Mouse (Mus musculus) forebrain, embryonic 15.5 days (tissue): ENCODE measurements at regions not wholly inside any gene's neighbourhood (a gene's known extent, or its start where the extent isn't known, plus 50 kb on each side); places are given as distances from the start of the nearest gene placed in this dataset.
A peak's percentile ranks its signal among the peaks of the same experiment; 100 is the strongest.

ENCODE experiments used
- ATAC-seq: fragments of 200-750 bp; cut with Nextera tagmentation; replicated peaks from 2 replicates; pipeline ENCODE4 v1.8.0; 2017; ENCODE audit warnings: mild to moderate bottlenecking, moderate TSS enrichment, moderate library complexity
- H3K27ac ChIP-seq: fragments of 300-500 bp; sonication (generic); replicated peaks from 2 replicates; pipeline ENCODE4 v1.5.1; 2015; ENCODE audit warnings: mild to moderate bottlenecking, inconsistent platforms
- H3K27me3 ChIP-seq: fragments of 300-500 bp; sonication (generic); 2 replicates; pipeline ENCODE4 v1.6.1; 2015; ENCODE audit warnings: inconsistent platforms
- H3K36me3 ChIP-seq: fragments of 300-500 bp; sonication (generic); 2 replicates; pipeline ENCODE4 v1.6.1; 2015; ENCODE audit warnings: mild to moderate bottlenecking, inconsistent platforms
- H3K4me1 ChIP-seq: fragments of 300-500 bp; sonication (generic); 2 replicates; pipeline ENCODE4 v1.6.1; 2015; ENCODE audit warnings: inconsistent platforms
- H3K4me2 ChIP-seq: fragments of 300-500 bp; sonication (generic); replicated peaks from 2 replicates; pipeline ENCODE4 v1.6.1; 2015; ENCODE audit warnings: mild to moderate bottlenecking, inconsistent platforms
- H3K4me3 ChIP-seq: fragments of 300-500 bp; sonication (generic); 2 replicates; pipeline ENCODE4 v1.5.1; 2015; ENCODE audit warnings: mild to moderate bottlenecking, inconsistent platforms
- H3K9ac ChIP-seq: fragments of 300-500 bp; sonication (generic); replicated peaks from 2 replicates; pipeline ENCODE4 v1.6.1; 2015; ENCODE audit warnings: mild to moderate bottlenecking, inconsistent platforms
- H3K9me3 ChIP-seq: fragments of 300-500 bp; sonication (generic); 2 replicates; pipeline ENCODE4 v1.6.1; 2016; ENCODE audit warnings: inconsistent platforms
- WGBS: fragments of 180-500 bp; shearing (Covaris S2); methylation state at CpG from one replicate; pipeline ENCODE4 v1.1.7; 2015; ENCODE audit warnings: mixed read lengths; 5-methylcytosine and 5-hydroxymethylcytosine counted together

DNA sequence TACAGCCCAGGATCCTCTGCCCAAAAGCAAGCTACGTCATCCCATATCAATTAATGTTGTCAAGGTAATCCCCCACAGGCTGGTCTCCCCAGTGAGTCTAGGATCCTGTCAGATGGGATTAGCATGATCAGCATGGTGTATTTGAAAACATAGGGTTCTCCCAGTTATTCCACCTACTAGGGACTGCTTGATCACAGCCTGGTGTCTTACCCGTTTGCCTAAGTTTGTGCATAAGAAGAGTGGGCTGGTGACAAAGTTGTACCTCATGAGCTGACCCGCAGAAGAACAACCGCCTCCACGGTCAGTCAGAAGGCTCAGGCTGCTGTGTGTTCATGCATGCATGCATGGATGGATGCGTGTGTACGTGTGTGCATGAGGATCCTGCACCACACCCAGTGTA is 108.9 kb upstream of the Tbx3 start:
- ATAC-seq, result no peak
- 88% methylated on average over 7 of the region's 7 CpGs for WGBS

DNA sequence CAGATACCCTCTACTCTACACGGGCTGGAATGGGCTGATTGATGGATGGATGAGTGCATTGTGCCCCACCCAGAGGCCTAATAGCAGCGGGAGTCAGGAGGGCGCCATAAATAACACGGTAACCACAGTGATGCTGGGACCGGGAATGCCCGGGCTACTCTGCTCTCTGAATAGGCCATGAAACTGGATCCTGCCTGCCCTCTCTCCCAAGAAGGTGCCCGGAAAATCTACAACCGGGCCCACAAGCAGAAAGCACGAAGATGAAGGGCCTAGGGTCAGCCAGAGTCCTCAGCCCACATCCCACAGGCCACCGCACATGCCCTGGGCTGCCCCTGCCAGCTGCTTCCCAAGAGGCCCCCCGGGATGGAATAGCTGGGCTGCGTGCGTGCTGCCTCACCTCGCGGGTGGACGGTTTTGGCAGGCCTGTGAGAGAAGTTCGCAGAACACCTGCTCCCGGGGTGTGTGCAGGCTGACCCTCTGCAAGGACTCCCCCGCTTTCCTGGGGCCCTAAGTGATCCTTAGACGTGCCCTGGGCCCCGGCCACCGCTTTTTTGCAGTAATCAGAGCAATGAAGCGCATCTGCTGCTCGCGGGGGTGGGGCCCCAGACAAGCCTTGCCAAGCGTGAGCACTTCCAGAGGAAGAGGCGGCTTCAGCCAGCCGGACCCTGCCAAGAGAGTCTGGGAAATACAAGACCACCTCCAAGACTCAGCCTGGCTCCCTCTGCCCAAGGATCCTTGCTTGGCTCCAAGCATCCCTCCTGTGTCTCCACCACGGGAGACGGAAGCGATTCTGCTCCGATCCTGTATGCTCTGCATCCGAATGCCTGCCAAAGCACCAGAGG is 106.7 kb upstream of the Tbx3 start:
- no peak for ATAC-seq

More for the DNA sequence above, 108.9 kb upstream of the Tbx3 start:
- Histone ChIP-seq H3K36me3 (no peaks in the 10 kb centered on the region), H3K9ac (no peak overlapping the region), H3K4me2 (no peak overlapping the region), H3K9me3 (no peaks in the 10 kb centered on the region), H3K4me1 (peaks cover 9% of the 10 kb centered on the region), H3K27me3 (no peaks in the 10 kb centered on the region), H3K27ac (no peak overlapping the region), H3K4me3 (no peak overlapping the region)

DNA sequence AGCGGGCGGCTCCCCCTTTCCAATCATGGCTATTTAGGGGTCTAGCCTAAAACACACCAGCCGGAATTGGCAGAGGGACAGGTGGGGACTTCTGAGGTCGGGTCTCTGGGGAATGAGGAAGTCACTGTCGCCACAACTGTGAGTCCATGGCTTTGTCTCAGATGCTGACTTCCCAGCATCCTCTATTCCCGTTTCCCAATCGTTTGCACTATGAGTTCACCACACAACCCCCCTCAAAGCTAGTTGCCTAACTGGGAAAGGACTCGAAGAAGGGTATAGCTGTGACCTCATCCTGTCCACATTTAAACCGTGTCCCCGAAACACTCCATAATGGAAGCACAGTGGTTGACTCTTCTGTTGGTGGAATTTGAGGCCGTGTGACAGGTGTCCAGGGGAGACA is 102.8 kb upstream of the Tbx3 start:
- Histone ChIP-seq H3K4me1 (peaks cover 9% of the 10 kb centered on the region), H3K9ac (no peak overlapping the region), H3K27me3 (no peaks in the 10 kb centered on the region), H3K4me3 (no peak overlapping the region), H3K36me3 (no peaks in the 10 kb centered on the region), H3K27ac (no peak overlapping the region), H3K9me3 (no peaks in the 10 kb centered on the region), H3K4me2 (no peak overlapping the region)
- no peak for ATAC-seq
- 83% methylated on average over 11 of the region's 11 CpGs for WGBS

More for the DNA sequence above, 106.7 kb upstream of the Tbx3 start:
- Histone ChIP-seq H3K4me3 (no peak overlapping the region), H3K9ac (no peak overlapping the region), H3K27ac (no peak overlapping the region), H3K4me2 (peak overlapping the region; percentile 25), H3K4me1 (peaks cover 9% of the 10 kb centered on the region), H3K36me3 (no peaks in the 10 kb centered on the region), H3K27me3 (no peaks in the 10 kb centered on the region), H3K9me3 (no peaks in the 10 kb centered on the region)
- 21% methylated on average over 33 of the region's 33 CpGs for WGBS

DNA sequence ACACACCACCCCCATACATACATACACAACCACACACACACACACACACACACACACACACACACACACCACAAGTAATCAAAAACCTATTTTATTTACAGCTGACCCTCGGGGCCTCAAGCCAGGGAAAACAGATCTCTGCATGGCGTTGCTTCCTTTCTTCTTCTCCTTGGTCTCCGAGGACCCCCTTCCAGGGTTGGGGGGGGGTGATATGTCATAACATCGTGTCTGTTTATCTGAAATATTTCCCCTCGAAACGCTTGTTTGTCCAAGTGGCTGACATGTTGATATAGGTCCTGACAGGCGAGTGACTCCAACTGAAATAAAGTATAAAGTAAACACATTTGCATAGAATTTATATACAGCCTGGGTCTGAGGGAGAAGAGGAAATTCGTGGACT is 100.4 kb upstream of the Tbx3 start:
- H3K4me2 ChIP-seq, result no peak overlapping the region
- H3K4me1 ChIP-seq, result no peaks in the 10 kb centered on the region
- no peaks in the 10 kb centered on the region for H3K36me3 ChIP-seq
- WGBS, result 70% methylated on average over 8 of the region's 8 CpGs
- H3K4me3 ChIP-seq, result no peak overlapping the region
- no peaks in the 10 kb centered on the region for H3K27me3 ChIP-seq
- no peak overlapping the region for H3K27ac ChIP-seq
- no peaks in the 10 kb centered on the region for H3K9me3 ChIP-seq
- ATAC-seq, result no peak
- no peak overlapping the region for H3K9ac ChIP-seq

DNA sequence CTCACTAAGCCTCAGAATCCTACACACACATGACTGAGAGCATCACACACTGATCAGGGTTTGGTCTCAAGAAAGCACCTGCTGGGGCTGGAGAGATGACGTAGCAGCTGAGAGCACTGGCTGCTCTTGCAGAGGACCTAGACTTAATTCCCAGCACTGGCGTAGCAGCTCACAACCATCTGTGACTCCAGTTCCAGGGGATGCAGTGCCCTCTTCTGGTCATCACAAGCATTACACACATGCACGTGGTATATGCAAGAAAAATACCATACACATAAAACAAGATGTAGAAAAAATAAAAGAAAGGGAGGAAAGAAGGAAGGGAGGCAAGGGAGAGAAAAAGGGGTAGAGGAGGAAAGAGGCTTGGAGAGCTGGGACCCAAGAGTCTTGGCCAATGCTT is 98.8 kb upstream of the Tbx3 start:
- no peak overlapping the region for H3K4me3 ChIP-seq
- no peak for ATAC-seq
- no peaks in the 10 kb centered on the region for H3K36me3 ChIP-seq
- no peaks in the 10 kb centered on the region for H3K4me1 ChIP-seq
- H3K27me3 ChIP-seq, result no peaks in the 10 kb centered on the region
- WGBS, result 89% methylated on average over 3 of the region's 3 CpGs
- no peak overlapping the region for H3K27ac ChIP-seq
- H3K9ac ChIP-seq, result no peak overlapping the region
- no peak overlapping the region for H3K4me2 ChIP-seq
- no peaks in the 10 kb centered on the region for H3K9me3 ChIP-seq

DNA sequence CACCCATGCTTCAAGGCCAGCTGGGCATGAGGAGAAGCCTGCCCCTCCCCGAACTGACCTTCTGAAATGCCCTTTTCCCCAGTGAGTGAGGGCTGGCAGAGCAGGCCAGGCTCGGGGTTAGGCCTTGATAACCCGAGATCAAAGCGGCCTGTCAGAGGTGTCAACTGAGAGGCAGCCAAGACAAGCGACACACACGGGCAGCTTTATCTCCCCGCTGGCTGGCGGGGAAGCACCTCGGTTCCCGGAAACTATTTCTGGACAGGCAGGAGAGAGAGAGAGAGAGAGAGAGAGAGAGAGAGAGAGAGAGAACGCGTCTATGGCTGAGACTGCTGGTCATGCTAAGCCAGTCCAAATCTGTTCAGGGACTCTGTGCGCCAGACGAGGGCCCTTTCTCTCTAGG is 95.3 kb upstream of the Tbx3 start:
- ATAC-seq, result no peak
- Histone ChIP-seq H3K27ac (no peak overlapping the region), H3K9me3 (no peaks in the 10 kb centered on the region), H3K4me1 (no peaks in the 10 kb centered on the region), H3K36me3 (no peaks in the 10 kb centered on the region), H3K9ac (no peak overlapping the region), H3K27me3 (no peaks in the 10 kb centered on the region), H3K4me2 (no peak overlapping the region), H3K4me3 (no peak overlapping the region)
- 85% methylated on average over 14 of the region's 14 CpGs for WGBS

DNA sequence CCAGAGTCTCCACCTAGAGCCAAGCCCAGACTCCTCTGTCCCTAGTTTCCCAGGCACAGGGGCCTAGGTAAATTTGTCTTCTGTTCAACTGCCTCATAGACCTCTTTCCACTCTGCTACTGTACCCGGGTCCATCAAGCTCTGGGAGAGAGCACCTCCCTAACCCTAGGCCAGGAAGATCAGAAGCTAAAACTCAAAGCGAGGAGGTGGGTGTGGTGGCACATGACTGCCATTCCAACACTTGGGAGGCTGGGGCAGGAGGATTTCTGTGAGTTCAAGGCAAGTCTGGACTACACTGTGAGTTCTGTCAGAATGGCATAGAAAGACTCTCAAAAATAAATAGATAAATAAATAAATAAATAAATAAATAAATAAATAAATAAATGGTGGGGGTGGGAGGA is 91.2 kb upstream of the Tbx3 start:
- Histone ChIP-seq H3K4me1 (no peaks in the 10 kb centered on the region), H3K27ac (no peak overlapping the region), H3K27me3 (no peaks in the 10 kb centered on the region), H3K36me3 (no peaks in the 10 kb centered on the region), H3K4me3 (no peak overlapping the region), H3K9me3 (no peaks in the 10 kb centered on the region), H3K9ac (no peak overlapping the region), H3K4me2 (no peak overlapping the region)
- WGBS, result 93% methylated on average over 2 of the region's 2 CpGs
- ATAC-seq, result no peak

DNA sequence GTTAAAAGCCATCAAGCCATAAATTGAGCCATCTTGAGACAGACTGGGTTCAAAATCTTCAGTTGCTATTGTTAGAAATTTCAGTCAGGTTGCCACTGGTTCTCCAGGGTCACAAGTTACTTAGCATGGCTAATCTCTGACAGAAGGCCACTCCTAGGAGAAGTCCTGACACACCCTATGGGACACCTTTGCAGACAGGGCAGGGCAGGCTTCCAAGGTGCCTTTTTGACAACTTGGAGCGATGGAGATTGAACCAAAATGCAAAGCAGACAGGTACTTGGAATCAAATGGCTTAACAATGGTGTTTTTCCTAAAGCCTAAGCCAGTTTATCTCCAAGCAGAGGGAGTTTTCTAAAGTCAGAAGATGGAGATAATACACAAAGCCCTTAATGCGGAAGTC is 90.7 kb upstream of the Tbx3 start:
- no peak for ATAC-seq
- Histone ChIP-seq H3K27me3 (no peaks in the 10 kb centered on the region), H3K9me3 (no peaks in the 10 kb centered on the region), H3K4me1 (no peaks in the 10 kb centered on the region), H3K4me3 (no peak overlapping the region), H3K4me2 (no peak overlapping the region), H3K36me3 (no peaks in the 10 kb centered on the region), H3K27ac (no peak overlapping the region), H3K9ac (no peak overlapping the region)
- WGBS, result 86% methylated on average over 2 of the region's 2 CpGs

DNA sequence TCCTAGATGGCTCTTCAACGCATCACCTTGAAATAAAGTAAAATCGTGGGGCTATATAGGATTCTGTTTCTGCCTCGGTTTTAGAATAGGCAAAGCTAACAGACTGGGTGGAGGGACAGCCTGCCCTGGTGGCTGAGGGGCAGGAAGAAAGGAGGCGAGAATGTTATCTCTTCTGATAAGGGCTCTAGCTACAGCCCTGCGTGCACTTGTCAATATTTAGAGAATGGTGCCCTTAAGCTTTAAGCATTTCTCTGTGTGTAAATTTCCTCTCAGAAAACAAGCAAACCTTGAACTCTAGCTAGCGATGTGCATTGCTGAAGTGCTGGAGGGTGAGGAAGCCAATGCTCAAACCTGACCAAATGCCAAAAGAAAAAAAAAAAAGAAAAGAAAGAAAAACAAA is 90.1 kb upstream of the Tbx3 start:
- Histone ChIP-seq H3K4me3 (no peak overlapping the region), H3K4me2 (no peak overlapping the region), H3K27me3 (no peaks in the 10 kb centered on the region), H3K9ac (no peak overlapping the region), H3K4me1 (no peaks in the 10 kb centered on the region), H3K9me3 (no peaks in the 10 kb centered on the region), H3K27ac (no peak overlapping the region), H3K36me3 (no peaks in the 10 kb centered on the region)
- ATAC-seq, result no peak
- WGBS, result 87% methylated on average over 6 of the region's 6 CpGs

DNA sequence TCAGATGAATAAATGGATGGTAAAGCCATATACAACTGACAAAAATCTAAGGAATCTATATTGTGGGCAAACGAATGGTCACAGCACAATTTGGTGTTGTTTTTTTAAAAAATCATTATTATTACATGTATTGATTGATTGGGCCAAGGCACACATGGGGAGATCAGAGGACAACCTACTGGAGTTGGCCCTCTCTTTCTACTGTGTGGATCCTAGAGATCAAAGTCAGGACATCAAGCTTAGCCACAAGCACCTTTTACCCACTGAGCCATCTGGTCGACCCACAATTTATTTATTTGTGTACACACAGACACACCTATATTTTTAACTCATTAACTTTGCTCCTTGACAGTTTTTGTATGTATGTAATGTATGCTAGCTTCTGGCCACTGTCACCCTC is 89.7 kb upstream of the Tbx3 start:
- Histone ChIP-seq H3K9ac (no peak overlapping the region), H3K27ac (no peak overlapping the region), H3K4me2 (no peak overlapping the region), H3K4me3 (no peak overlapping the region), H3K36me3 (no peaks in the 10 kb centered on the region), H3K4me1 (no peaks in the 10 kb centered on the region), H3K27me3 (no peaks in the 10 kb centered on the region), H3K9me3 (no peaks in the 10 kb centered on the region)
- WGBS, result 93% methylated on average over 2 of the region's 2 CpGs
- no peak for ATAC-seq

DNA sequence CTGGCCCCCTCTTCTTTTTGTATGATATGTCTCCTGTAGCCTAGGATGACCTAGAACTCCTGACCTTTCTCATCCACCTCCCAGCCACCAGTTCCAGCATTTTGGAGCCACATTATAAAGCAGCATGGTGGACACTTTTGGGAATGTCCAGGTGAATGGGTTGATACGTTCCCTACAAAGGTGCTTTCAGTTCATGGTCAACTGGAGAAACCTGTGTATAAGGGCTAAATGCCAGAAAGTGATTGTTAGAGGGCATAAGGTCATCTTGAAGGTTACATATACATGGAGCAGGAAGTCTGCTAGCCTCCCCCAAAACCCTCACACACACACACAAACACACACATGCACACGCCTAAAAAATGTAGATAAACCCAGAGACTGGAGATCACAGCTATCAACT is 86.1 kb upstream of the Tbx3 start:
- Histone ChIP-seq H3K27ac (no peak overlapping the region), H3K4me2 (no peak overlapping the region), H3K36me3 (no peaks in the 10 kb centered on the region), H3K9ac (no peak overlapping the region), H3K9me3 (no peaks in the 10 kb centered on the region), H3K27me3 (no peaks in the 10 kb centered on the region), H3K4me1 (no peaks in the 10 kb centered on the region), H3K4me3 (no peak overlapping the region)
- WGBS, result 87% methylated on average over 2 of the region's 2 CpGs
- no peak for ATAC-seq

DNA sequence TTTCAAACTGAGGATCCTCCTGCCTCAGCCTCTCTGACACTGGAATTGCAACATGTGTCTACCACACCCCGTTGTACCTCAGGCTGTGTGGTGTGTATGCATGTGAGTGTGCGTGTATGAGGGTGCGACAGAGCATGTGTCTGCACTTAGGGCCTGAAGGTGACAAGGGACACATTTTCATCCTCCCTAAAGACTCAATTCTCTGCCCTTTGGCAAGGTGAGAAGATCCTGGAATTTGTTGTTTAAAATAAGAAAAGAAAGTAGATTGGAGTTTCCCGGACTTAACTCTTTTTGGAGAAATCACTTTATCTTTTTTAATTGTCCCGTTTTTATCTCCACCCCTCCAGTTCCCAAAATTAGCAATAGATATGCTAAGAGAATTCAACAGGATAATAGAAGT is 85.6 kb upstream of the Tbx3 start:
- H3K4me2 ChIP-seq, result no peak overlapping the region
- H3K4me1 ChIP-seq, result no peaks in the 10 kb centered on the region
- H3K27me3 ChIP-seq, result no peaks in the 10 kb centered on the region
- H3K36me3 ChIP-seq, result no peaks in the 10 kb centered on the region
- 97% methylated on average over 5 of the region's 5 CpGs for WGBS
- H3K9ac ChIP-seq, result no peak overlapping the region
- no peak overlapping the region for H3K27ac ChIP-seq
- H3K9me3 ChIP-seq, result no peaks in the 10 kb centered on the region
- ATAC-seq, result no peak
- no peak overlapping the region for H3K4me3 ChIP-seq

DNA sequence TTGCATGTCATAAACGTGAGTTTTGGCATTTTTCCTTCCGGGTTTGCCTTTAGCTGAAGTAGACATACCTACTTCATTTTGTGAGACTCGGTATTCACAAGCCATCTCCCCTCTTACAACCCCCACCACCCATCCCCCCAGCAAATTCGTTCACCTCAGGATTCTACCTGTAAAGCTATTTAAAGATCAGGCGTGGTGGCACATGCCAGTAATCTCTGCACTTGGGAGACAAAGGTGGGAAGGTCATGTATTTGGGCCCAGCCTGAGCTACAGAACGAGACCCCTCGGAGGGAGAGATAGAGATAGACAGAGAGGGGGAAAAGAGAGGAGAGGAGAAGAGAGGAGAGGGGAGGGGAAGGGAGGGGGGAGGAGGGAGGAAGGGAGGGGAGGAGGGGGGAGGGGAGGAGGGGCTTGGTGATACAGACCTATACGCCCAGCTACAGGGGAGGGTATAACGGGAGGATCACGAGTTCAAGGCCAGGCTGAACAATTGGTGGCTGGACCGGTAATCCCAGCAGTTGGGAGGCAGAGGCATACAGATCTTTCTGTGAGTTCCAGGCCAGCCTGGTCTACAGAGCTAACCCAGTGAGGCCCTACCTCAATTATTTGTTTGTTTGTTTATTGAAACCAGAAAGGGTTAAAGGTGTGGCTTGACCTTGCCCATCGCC is 83.9 kb upstream of the Tbx3 start:
- Histone ChIP-seq H3K36me3 (no peaks in the 10 kb centered on the region), H3K4me3 (no peak overlapping the region), H3K9ac (no peak overlapping the region), H3K27ac (no peak overlapping the region), H3K27me3 (no peaks in the 10 kb centered on the region), H3K4me2 (no peak overlapping the region), H3K9me3 (no peaks in the 10 kb centered on the region), H3K4me1 (no peaks in the 10 kb centered on the region)
- WGBS, result 86% methylated on average over 12 of the region's 12 CpGs
- ATAC-seq, result no peak
